Mouse (Mus musculus) intestine, postnatal 0 days (tissue): ENCODE data around the gene Lhfp. TPM values are rescaled to one million over a fixed set of nuclear protein-coding genes. Genes with fewer than 3 reads are reported as not detected.

Experiments
- ATAC-seq: fragments of 200-750 bp; cut with Nextera tagmentation; 2 replicates; pipeline ENCODE4 v1.8.0; 2017; ENCODE audit warnings: mild to moderate bottlenecking, moderate TSS enrichment, moderate library complexity
- H3K27ac ChIP-seq: fragments of 300-500 bp; sonication (generic); 2 replicates; pipeline ENCODE4 v1.5.1; 2014; ENCODE audit warnings: mild to moderate bottlenecking, low read depth, low read length, moderate library complexity
- H3K27me3 ChIP-seq: fragments of 300-500 bp; sonication (generic); replicated peaks from 2 replicates; pipeline ENCODE4 v1.6.1; 2014; ENCODE audit warnings: low read length, mixed read lengths; ENCODE audit not compliant: control insufficient read depth, insufficient read depth
- H3K36me3 ChIP-seq: fragments of 300-500 bp; sonication (generic); 2 replicates; pipeline ENCODE4 v1.6.1; 2014; ENCODE audit warnings: mild to moderate bottlenecking, moderate library complexity; ENCODE audit not compliant: control insufficient read depth, insufficient read depth
- H3K4me1 ChIP-seq: fragments of 300-500 bp; sonication (generic); replicated peaks from 2 replicates; pipeline ENCODE4 v1.6.1; 2014; ENCODE audit warnings: antibody characterized with exemption, low read length, mixed read lengths; ENCODE audit not compliant: control insufficient read depth, insufficient read depth
- H3K4me2 ChIP-seq: fragments of 300-500 bp; sonication (generic); replicated peaks from 2 replicates; pipeline ENCODE4 v1.6.1; 2014; ENCODE audit warnings: low read depth, mild to moderate bottlenecking, moderate library complexity
- H3K4me3 ChIP-seq: fragments of 300-500 bp; sonication (generic); 2 replicates; pipeline ENCODE4 v1.5.1; 2014; ENCODE audit warnings: low read depth, low read length
- H3K9ac ChIP-seq: fragments of 300-500 bp; sonication (generic); 2 replicates; pipeline ENCODE4 v1.6.1; 2014; ENCODE audit warnings: mild to moderate bottlenecking, low read depth, low read length
- H3K9me3 ChIP-seq: fragments of 300-500 bp; sonication (generic); 2 replicates; pipeline ENCODE4 v1.6.1; 2016; ENCODE audit warnings: mixed run types; ENCODE audit not compliant: control insufficient read depth
- CTCF ChIP-seq: sonication (generic); IDR thresholded peaks from 2 replicates; pipeline ENCODE4 v1.5.1; 2016; ENCODE audit warnings: low read depth, mild to moderate bottlenecking, control low read depth, antibody characterized with exemption, moderate library complexity
- WGBS: fragments of 180-500 bp; shearing (Covaris S2); extraction: QIAGEN DNeasy Blood & Tissue Kit; methylation state at CpG from one replicate; pipeline ENCODE4 v1.1.7; 2014; 5-methylcytosine and 5-hydroxymethylcytosine counted together
- polyA plus RNA-seq: library from polyadenylated mRNA; unstranded; fragments of >200 nt; fragmentation: Nextera tagmentation; extraction: Ambion mirVana; gene quantifications from 2 replicates; pipeline ENCODE4 v1.2.1, GENCODE M21; 2015

The Lhfp gene
- polyA plus RNA-seq, 1 experiment from 2014 or later, result 30.2 TPM

DNA sequence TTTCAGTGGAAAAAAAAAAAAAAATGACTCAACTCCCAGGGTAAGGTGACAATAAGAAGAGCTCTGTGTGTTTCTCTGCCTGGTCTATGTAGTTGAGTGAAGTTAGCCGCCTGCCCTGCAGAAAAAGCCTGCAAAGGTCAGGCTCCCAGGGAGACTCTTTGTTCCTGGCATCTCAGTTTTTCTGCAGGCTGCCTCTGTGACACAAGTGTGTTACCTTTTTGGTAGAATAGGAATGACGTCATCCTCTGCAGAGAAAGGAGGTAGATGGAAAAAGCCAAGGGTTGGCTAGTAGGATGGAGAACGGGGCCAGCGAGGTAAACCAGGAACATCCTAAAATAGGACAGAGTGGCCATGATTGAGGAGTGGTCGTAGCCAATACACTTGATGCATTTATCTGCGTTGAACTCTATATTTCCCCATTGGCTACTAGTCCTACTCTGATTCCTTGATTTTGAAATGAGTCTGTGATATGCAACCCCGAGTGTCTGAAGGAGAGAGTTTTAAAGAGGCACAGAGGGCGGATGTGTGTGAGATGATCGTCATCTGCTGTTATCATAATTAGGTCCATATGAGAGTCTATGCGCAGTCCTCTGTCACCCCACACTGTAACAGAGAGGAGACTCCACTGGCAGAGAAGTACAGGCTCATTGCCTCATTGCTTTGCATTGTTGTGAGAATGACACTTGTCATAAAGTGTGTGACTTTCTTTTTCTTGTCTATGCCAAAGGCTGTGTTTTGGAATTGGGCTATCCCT, 132.2 kb downstream of the Lhfp start:
- Histone ChIP-seq H3K4me2 (no peak overlapping the region), H3K27me3 (no peaks in the 10 kb centered on the region), H3K9ac (no peak overlapping the region), H3K4me1 (no peaks in the 10 kb centered on the region), H3K27ac (no peak overlapping the region), H3K36me3 (no peaks in the 10 kb centered on the region), H3K9me3 (no peaks in the 10 kb centered on the region), H3K4me3 (no peak overlapping the region)
- 92% methylated on average over 10 of the region's 10 CpGs for WGBS
- ATAC-seq, result no peak
- no peak for TF ChIP-seq CTCF

DNA sequence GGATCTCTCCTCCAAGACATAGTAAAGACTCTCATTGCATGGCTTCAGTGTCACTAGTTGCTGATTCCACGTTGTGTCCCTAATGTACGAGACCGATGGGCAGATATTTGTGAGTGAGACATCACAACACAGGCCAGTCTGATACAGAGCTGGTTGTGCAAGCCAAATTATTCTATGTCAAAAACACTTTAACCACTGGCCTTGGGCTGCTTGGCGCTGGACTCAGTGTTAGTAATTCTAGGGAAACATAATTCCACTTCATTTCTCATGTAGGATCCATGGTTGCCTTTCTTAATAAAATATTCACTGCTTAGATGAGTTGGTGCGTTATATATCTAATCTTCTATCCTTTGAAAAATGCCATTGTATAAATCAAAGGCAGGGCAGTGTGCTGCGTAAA, 138.6 kb downstream of the Lhfp start:
- WGBS, result 88% methylated on average over 6 of the region's 6 CpGs
- Histone ChIP-seq H3K27me3 (no peaks in the 10 kb centered on the region), H3K36me3 (no peaks in the 10 kb centered on the region), H3K27ac (no peak overlapping the region), H3K9ac (no peak overlapping the region), H3K4me1 (no peaks in the 10 kb centered on the region), H3K4me3 (no peak overlapping the region), H3K9me3 (no peaks in the 10 kb centered on the region), H3K4me2 (no peak overlapping the region)
- no peak for ATAC-seq
- TF ChIP-seq CTCF, result no peak

DNA sequence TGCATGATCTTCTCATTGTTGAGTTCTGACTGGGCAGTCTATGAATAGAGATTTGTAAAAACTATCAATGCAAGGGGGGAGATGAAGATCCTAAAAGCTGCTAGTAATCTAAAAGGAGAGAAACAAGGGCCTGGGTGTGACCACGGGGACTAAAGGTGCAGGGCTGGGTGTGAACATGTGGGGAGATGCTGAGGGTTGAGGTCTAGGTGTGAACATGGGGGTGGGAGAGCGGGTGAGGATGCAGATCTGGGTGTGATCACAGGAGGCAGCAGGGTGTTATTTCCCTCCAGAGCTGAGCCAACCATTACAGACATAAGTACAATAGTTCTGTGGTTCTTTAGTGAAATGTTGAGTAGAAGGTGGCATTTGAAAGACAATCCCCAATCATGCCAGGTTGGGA, 144.1 kb downstream of the Lhfp start:
- Histone ChIP-seq H3K27me3 (no peaks in the 10 kb centered on the region), H3K4me3 (no peak overlapping the region), H3K9me3 (no peaks in the 10 kb centered on the region), H3K27ac (no peak overlapping the region), H3K36me3 (no peaks in the 10 kb centered on the region), H3K4me1 (no peaks in the 10 kb centered on the region), H3K9ac (no peak overlapping the region), H3K4me2 (no peak overlapping the region)
- no peak for TF ChIP-seq CTCF
- no peak for ATAC-seq
- WGBS, result 84% methylated on average over 2 of the region's 2 CpGs

DNA sequence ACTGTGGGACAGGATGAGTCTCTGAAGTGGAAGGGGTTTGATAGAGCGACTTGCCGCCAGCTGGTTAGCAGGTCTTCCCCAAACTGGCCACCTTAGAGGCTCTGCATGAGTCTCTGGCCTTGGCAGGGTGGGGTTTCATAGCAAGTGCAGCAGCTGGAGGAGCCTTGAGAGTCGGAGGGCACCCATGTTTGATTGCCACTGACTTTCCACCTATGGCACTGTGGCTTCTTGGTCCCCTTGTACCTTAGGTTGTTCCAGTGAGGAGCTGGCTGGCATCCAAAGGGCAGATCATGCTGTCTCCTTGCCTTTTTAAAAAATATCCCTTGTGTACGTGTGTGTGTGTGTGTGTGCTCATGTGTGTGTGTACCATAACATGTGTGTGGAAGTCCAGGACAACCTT, 152.1 kb downstream of the Lhfp start:
- WGBS, result 77% methylated on average over 4 of the region's 4 CpGs
- Histone ChIP-seq H3K4me3 (no peak overlapping the region), H3K9ac (no peak overlapping the region), H3K4me1 (no peaks in the 10 kb centered on the region), H3K9me3 (no peaks in the 10 kb centered on the region), H3K36me3 (no peaks in the 10 kb centered on the region), H3K27me3 (no peaks in the 10 kb centered on the region), H3K27ac (no peak overlapping the region), H3K4me2 (no peak overlapping the region)
- no peak for TF ChIP-seq CTCF
- no peak for ATAC-seq

DNA sequence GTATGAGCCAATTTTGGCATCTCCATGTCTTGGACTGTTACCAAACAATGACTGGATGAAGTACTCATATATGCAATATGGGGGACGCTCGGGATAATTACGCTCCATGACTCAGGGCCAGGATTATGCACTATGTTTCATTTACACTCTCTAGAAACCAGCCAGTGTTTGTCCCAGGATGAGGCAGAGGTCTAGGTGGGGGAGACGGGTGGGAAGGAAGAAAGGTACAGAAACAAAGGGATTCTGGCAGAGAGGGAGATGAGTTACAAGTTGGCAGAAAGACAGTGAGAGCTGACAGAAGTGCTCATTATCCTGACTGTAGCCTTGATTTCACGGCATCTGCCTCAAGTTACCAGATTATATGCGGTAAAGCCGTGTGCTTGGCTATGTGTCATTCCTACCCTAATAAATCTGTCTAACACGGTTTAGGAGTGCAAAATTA, 154.4 kb downstream of the Lhfp start:
- 75% methylated on average over 8 of the region's 8 CpGs for WGBS
- H3K27ac ChIP-seq, result no peak overlapping the region
- no peak overlapping the region for H3K4me3 ChIP-seq
- H3K36me3 ChIP-seq, result no peaks in the 10 kb centered on the region
- H3K9ac ChIP-seq, result no peak overlapping the region
- H3K4me2 ChIP-seq, result no peak overlapping the region
- no peak for ATAC-seq
- no peaks in the 10 kb centered on the region for H3K27me3 ChIP-seq
- no peaks in the 10 kb centered on the region for H3K4me1 ChIP-seq
- H3K9me3 ChIP-seq, result no peaks in the 10 kb centered on the region
- no peak for TF ChIP-seq CTCF

DNA sequence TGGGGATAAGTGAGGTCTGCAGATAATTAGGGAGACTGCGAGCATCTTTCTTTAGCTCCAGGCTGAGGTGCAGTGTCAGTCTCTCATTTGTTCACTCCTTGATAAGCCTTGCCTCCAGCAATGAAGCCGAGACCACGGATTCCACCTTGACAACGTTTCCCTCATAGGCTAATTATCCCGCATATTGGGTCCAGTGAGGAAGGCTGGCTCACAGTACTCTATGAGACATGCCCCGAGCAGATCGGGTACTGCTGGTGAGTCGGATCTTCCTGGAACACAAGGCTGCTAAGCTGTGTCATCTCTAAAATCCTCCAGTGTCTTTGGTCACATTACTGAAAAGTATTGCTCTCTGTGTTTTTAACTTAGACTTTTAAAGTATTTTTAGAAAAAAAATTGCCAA, 158.8 kb downstream of the Lhfp start:
- Histone ChIP-seq H3K9me3 (no peaks in the 10 kb centered on the region), H3K4me3 (no peak overlapping the region), H3K27ac (no peak overlapping the region), H3K4me1 (no peaks in the 10 kb centered on the region), H3K9ac (no peak overlapping the region), H3K36me3 (no peaks in the 10 kb centered on the region), H3K4me2 (no peak overlapping the region), H3K27me3 (no peaks in the 10 kb centered on the region)
- TF ChIP-seq CTCF, result no peak
- 90% methylated on average over 8 of the region's 8 CpGs for WGBS
- ATAC-seq, result no peak
